Mouse (Mus musculus) fibroblast of lung, adult 2 months (primary cell): ENCODE results near the gene Gm20388.

Experiments
- DNase-seq: peaks from one replicate; pipeline ENCODE4 v3.0.0-alpha.2; 2011; ENCODE audit warnings: low read depth

The Gm20388 gene

GRCm38 (mm10) chr8:120948620-120949491 is 1038.2 kb downstream of the Gm20388 start:
- DNase-seq = no peak

GRCm38 (mm10) chr8:120950674-120951218 is 1040.1 kb downstream of the Gm20388 start:
- no peak for DNase-seq

- DNase-seq = no peak
Observed at GRCm38 (mm10) chr8:120959470-120959891, 1048.8 kb downstream of the Gm20388 start.

GRCm38 (mm10) chr8:120962606-120963380 is 1052.2 kb downstream of the Gm20388 start:
- peak; percentile 84 for DNase-seq

- peak; percentile 81 for DNase-seq
Observed at GRCm38 (mm10) chr8:120966557-120966956, 1055.9 kb downstream of the Gm20388 start.

- no peak for DNase-seq
Observed at GRCm38 (mm10) chr8:120968308-120968707, 1057.7 kb downstream of the Gm20388 start.

- DNase-seq = no peak
Observed at GRCm38 (mm10) chr8:120970346-120970745, 1059.7 kb downstream of the Gm20388 start.

- DNase-seq = peak; percentile 58
Observed at GRCm38 (mm10) chr8:120971691-120972469, 1061.2 kb downstream of the Gm20388 start.

- no peak for DNase-seq
Observed at GRCm38 (mm10) chr8:120973046-120973445, 1062.4 kb downstream of the Gm20388 start.

GRCm38 (mm10) chr8:120977131-120977530 is 1066.5 kb downstream of the Gm20388 start:
- DNase-seq = no peak

- no peak for DNase-seq
Observed at GRCm38 (mm10) chr8:120979210-120979609, 1068.6 kb downstream of the Gm20388 start.

- DNase-seq = no peak
Observed at GRCm38 (mm10) chr8:120980948-120981347, 1070.3 kb downstream of the Gm20388 start.

- DNase-seq = no peak
Observed at GRCm38 (mm10) chr8:120984888-120985287, 1074.2 kb downstream of the Gm20388 start.

- no peak for DNase-seq
Observed at GRCm38 (mm10) chr8:120986022-120986421, 1075.4 kb downstream of the Gm20388 start.

- no peak for DNase-seq
Observed at GRCm38 (mm10) chr8:120993738-120994137, 1083.1 kb downstream of the Gm20388 start.

GRCm38 (mm10) chr8:120995424-120995823 is 1084.8 kb downstream of the Gm20388 start:
- no peak for DNase-seq

GRCm38 (mm10) chr8:120996905-120997581 is 1086.4 kb downstream of the Gm20388 start:
- no peak for DNase-seq

- no peak for DNase-seq
Observed at GRCm38 (mm10) chr8:120997926-120998325, 1087.3 kb downstream of the Gm20388 start.

GRCm38 (mm10) chr8:120998966-120999365 is 1088.3 kb downstream of the Gm20388 start:
- DNase-seq = no peak

- DNase-seq = no peak
Observed at GRCm38 (mm10) chr8:121001951-121002350, 1091.3 kb downstream of the Gm20388 start.

- DNase-seq = no peak
Observed at GRCm38 (mm10) chr8:121002871-121003539, 1092.4 kb downstream of the Gm20388 start.
